Mouse (Mus musculus): ENCODE data around the gene Barx1. TPM values are rescaled to one million over a fixed set of nuclear protein-coding genes. Genes with fewer than 3 reads are reported as not detected.

The Barx1 gene
- polyA plus RNA-seq, 1 experiment from 2014 or later = 0.57 TPM

GRCm38 (mm10) chr13:48694090-48695064 lies 31.6 kb downstream of the Barx1 start:
- peak; percentile 57; the same call in 1 of the 2 replicates for ATAC-seq (ENCODE audit: insufficient number of reproducible peaks, insufficient read depth, low FRiP score, low read depth)
- Histone ChIP-seq H3K4me2 (ENCODE audit: low read length) (0 out of 2 replicates have a peak overlapping the region, but pooled peaks have one; percentile 14), H3K36me3 (ENCODE audit: control insufficient read depth, insufficient read depth, low read length) (no peaks in the 10 kb centered on the region), H3K27me3 (ENCODE audit: control insufficient read depth, insufficient read depth, low read length) (no peaks in the 10 kb centered on the region), H3K4me3 (ENCODE audit: control insufficient read depth in 1 of 2, insufficient read depth in 1 of 2, low read depth in 1 of 2, low read length in 2 of 2) (no peak overlapping the region), H3K9ac (ENCODE audit: low read length) (no peak overlapping the region; the same call in 1 of the 2 replicates), H3K27ac (replicated peaks in 1 of 2; ENCODE audit: control insufficient read depth in 1 of 2, insufficient read depth in 1 of 2, low read depth in 2 of 2, low read length in 2 of 2) (peak overlapping the region; percentile 78 to 79), H3K9me3 (ENCODE audit: control insufficient read depth, low read length) (peaks cover 9% of the 10 kb centered on the region; the same call in 1 of the 2 replicates), H3K4me1 (ENCODE audit: control insufficient read depth in 2 of 2, insufficient read depth in 2 of 2, low read length in 2 of 2) (peaks cover 21 to 31% of the 10 kb centered on the region in 2 experiments)
- WGBS = 50% methylated on average over 27 of the region's 27 CpGs

GRCm38 (mm10) chr13:48706385-48706951 lies 43.7 kb downstream of the Barx1 start:
- H3K4me3 ChIP-seq (ENCODE audit: control insufficient read depth in 1 of 2, insufficient read depth in 1 of 2, low read depth in 1 of 2, low read length in 2 of 2) = peak overlapping the region; percentile 46 to 56
- H3K27ac ChIP-seq (replicated peaks in 1 of 2; ENCODE audit: control insufficient read depth in 1 of 2, insufficient read depth in 1 of 2, low read depth in 2 of 2, low read length in 2 of 2) = no peak overlapping the region
- no peaks in the 10 kb centered on the region for H3K27me3 ChIP-seq (ENCODE audit: control insufficient read depth, insufficient read depth, low read length)
- peak overlapping the region; percentile 67 for H3K9ac ChIP-seq (ENCODE audit: low read length)
- WGBS = under 1% methylated on average over 15 of the region's 21 CpGs
- no peaks in the 10 kb centered on the region for H3K36me3 ChIP-seq (ENCODE audit: control insufficient read depth, insufficient read depth, low read length)
- H3K4me1 ChIP-seq (ENCODE audit: control insufficient read depth in 2 of 2, insufficient read depth in 2 of 2, low read length in 2 of 2) = peaks cover 0 to 2% of the 10 kb centered on the region in 2 experiments; a peak in 2 of 4 replicates
- ATAC-seq (ENCODE audit: insufficient number of reproducible peaks, insufficient read depth, low FRiP score, low read depth) = 0 out of 2 replicates have a peak, but pooled peaks have one; percentile 38
- H3K9me3 ChIP-seq (ENCODE audit: control insufficient read depth, low read length) = no peaks in the 10 kb centered on the region
- peak overlapping the region; percentile 69 for H3K4me2 ChIP-seq (ENCODE audit: low read length)

DNA sequence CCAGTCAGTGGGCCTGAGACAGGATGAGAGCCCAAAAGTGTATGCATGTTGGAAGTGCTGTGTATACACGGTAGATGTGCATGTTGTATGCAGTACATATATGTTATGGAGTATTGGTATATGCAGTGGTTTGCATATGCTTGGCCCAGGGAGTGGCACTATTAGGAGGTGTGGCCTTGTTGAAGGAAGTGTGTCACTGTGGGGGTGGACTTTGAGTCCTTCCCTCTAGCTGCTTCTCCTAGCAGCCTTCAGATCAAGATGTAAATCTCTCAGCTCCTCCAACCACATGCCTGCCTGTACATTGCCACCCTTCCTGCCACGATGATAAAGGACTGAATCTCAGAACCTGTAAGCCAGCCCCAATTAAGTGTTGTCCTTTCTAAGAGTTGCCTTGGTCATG lies 49.9 kb downstream of the Barx1 start:
- Histone ChIP-seq H3K27me3 (ENCODE audit: control insufficient read depth, insufficient read depth, low read length) (no peaks in the 10 kb centered on the region; the same call in 1 of the 2 replicates), H3K4me2 (ENCODE audit: low read length) (no peak overlapping the region), H3K4me1 (ENCODE audit: control insufficient read depth in 2 of 2, insufficient read depth in 2 of 2, low read length in 2 of 2) (no peaks in the 10 kb centered on the region), H3K9me3 (ENCODE audit: control insufficient read depth, low read length) (no peaks in the 10 kb centered on the region), H3K36me3 (ENCODE audit: control insufficient read depth, insufficient read depth, low read length) (no peaks in the 10 kb centered on the region), H3K4me3 (ENCODE audit: control insufficient read depth in 1 of 2, insufficient read depth in 1 of 2, low read depth in 1 of 2, low read length in 2 of 2) (no peak overlapping the region), H3K9ac (ENCODE audit: low read length) (no peak overlapping the region), H3K27ac (replicated peaks in 1 of 2; ENCODE audit: control insufficient read depth in 1 of 2, insufficient read depth in 1 of 2, low read depth in 2 of 2, low read length in 2 of 2) (no peak overlapping the region)
- ATAC-seq (ENCODE audit: insufficient number of reproducible peaks, insufficient read depth, low FRiP score, low read depth) = no peak
- WGBS = 73% methylated on average over 2 of the region's 2 CpGs

GRCm38 (mm10) chr13:48716075-48716474 lies 53.3 kb downstream of the Barx1 start:
- Histone ChIP-seq H3K9ac (ENCODE audit: low read length) (no peak overlapping the region), H3K4me3 (ENCODE audit: control insufficient read depth in 1 of 2, insufficient read depth in 1 of 2, low read depth in 1 of 2, low read length in 2 of 2) (no peak overlapping the region), H3K27ac (replicated peaks in 1 of 2; ENCODE audit: control insufficient read depth in 1 of 2, insufficient read depth in 1 of 2, low read depth in 2 of 2, low read length in 2 of 2) (no peak overlapping the region), H3K4me2 (ENCODE audit: low read length) (no peak overlapping the region), H3K27me3 (ENCODE audit: control insufficient read depth, insufficient read depth, low read length) (no peaks in the 10 kb centered on the region; the same call in 1 of the 2 replicates), H3K9me3 (ENCODE audit: control insufficient read depth, low read length) (peaks cover 4% of the 10 kb centered on the region; the same call in 1 of the 2 replicates), H3K36me3 (ENCODE audit: control insufficient read depth, insufficient read depth, low read length) (no peaks in the 10 kb centered on the region), H3K4me1 (ENCODE audit: control insufficient read depth in 2 of 2, insufficient read depth in 2 of 2, low read length in 2 of 2) (no peaks in the 10 kb centered on the region)
- 50% methylated on average over 4 of the region's 4 CpGs for WGBS
- ATAC-seq (ENCODE audit: insufficient number of reproducible peaks, insufficient read depth, low FRiP score, low read depth) = no peak

Other genes starting within 250 kb of the Barx1 start
- gene Zfp169, start 149.5 kb upstream of the Barx1 start, polyA plus RNA-seq (2014; fragmentation: Nextera tagmentation; extraction: Ambion mirVana) = 3.3 and 3.6 TPM in 2 replicates
- 0.27 and 0.80 TPM in 2 replicates for gene A830005F24Rik, start 149.4 kb upstream of the Barx1 start, polyA plus RNA-seq (2014; fragmentation: Nextera tagmentation; extraction: Ambion mirVana)
- gene Ptpdc1, start 37.3 kb upstream of the Barx1 start, polyA plus RNA-seq (2014; fragmentation: Nextera tagmentation; extraction: Ambion mirVana) = 7.1 and 8.6 TPM in 2 replicates
- 5.1 and 5.9 TPM in 2 replicates for gene Phf2, start 208.1 kb downstream of the Barx1 start, polyA plus RNA-seq (2014; fragmentation: Nextera tagmentation; extraction: Ambion mirVana)

Data from heart, embryonic 14.5 days (tissue).